Mouse (Mus musculus): ENCODE data around the gene Lrrc25. TPM values are rescaled to one million over a fixed set of nuclear protein-coding genes. Genes with fewer than 3 reads are reported as not detected.

Gene Lrrc25
- total and polyA plus RNA-seq, 2 experiments from 2014 or later, result 0.74 to 2.2 TPM

GRCm38 (mm10) chr8:70597417-70598272, 18.3 kb upstream of the Lrrc25 start:
- ATAC-seq (ENCODE audit: low FRiP score) (no peak), DNase-seq (ENCODE audit: low spot score) (no peak)
- Histone ChIP-seq H3K27ac (ENCODE audit: low read depth, low read length) (no peak overlapping the region), H3K4me2 (ENCODE audit: low read depth, low read length, poor library complexity, severe bottlenecking) (peak overlapping the region; percentile 52), H3K9me3 (ENCODE audit: low read length) (no peaks in the 10 kb centered on the region), H3K9ac (replicated peaks; ENCODE audit: low read length, poor library complexity, severe bottlenecking) (peak overlapping the region; percentile 56), H3K4me3 (ENCODE audit: low read depth, low read length) (peak overlapping the region; percentile 30), H3K27me3 (ENCODE audit: insufficient read depth, low read length) (no peaks in the 10 kb centered on the region), H3K36me3 (ENCODE audit: insufficient read depth, low read length) (peaks cover 16% of the 10 kb centered on the region), H3K4me1 (ENCODE audit: insufficient read depth, low read length) (peaks cover 24% of the 10 kb centered on the region; the same call in 1 of the 2 replicates)
- WGBS, result 16% methylated on average over 45 of the region's 68 CpGs
- no peak for TF ChIP-seq CTCF (IDR thresholded peaks at IDR 0.05)

DNA sequence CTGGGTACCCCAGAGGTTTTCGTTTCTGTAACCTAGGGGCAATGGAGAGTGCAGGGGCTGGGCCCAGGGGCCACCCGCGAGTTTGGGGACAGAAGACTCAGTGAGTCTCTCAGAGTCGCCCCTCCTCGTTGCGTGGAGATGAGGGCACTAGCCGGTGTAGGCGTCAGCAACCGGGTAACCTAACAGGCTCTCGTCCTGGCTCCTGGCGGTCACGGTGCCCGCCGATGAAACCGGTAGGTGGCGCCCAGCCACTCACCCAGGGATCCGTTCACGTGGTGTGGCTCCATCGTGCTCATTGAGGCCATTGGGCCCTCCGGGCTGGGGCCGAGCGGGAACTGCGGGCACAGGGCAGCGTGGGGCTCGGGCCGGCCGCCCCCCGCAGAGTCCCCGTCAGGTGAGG, 17.7 kb upstream of the Lrrc25 start:
- H3K4me1 ChIP-seq (ENCODE audit: insufficient read depth, low read length), result peaks cover 24% of the 10 kb centered on the region; the same call in 1 of the 2 replicates
- peak; percentile 81 for DNase-seq (ENCODE audit: low spot score)
- H3K9ac ChIP-seq (replicated peaks; ENCODE audit: low read length, poor library complexity, severe bottlenecking), result peak overlapping the region; percentile 56
- peak; percentile 79 for TF ChIP-seq CTCF (IDR thresholded peaks at IDR 0.05)
- H3K9me3 ChIP-seq (ENCODE audit: low read length), result no peaks in the 10 kb centered on the region
- no peak overlapping the region for H3K27ac ChIP-seq (ENCODE audit: low read depth, low read length)
- 5% methylated on average over 29 of the region's 29 CpGs for WGBS
- no peaks in the 10 kb centered on the region for H3K27me3 ChIP-seq (ENCODE audit: insufficient read depth, low read length)
- H3K36me3 ChIP-seq (ENCODE audit: insufficient read depth, low read length), result peaks cover 16% of the 10 kb centered on the region
- H3K4me3 ChIP-seq (ENCODE audit: low read depth, low read length), result peak overlapping the region; percentile 30
- ATAC-seq (ENCODE audit: low FRiP score), result no peak
- H3K4me2 ChIP-seq (ENCODE audit: low read depth, low read length, poor library complexity, severe bottlenecking), result peak overlapping the region; percentile 52

GRCm38 (mm10) chr8:70598722-70599121, 17.2 kb upstream of the Lrrc25 start:
- no peaks in the 10 kb centered on the region for H3K27me3 ChIP-seq (ENCODE audit: insufficient read depth, low read length)
- H3K9ac ChIP-seq (replicated peaks; ENCODE audit: low read length, poor library complexity, severe bottlenecking), result peak overlapping the region; percentile 56; the same call in 1 of the 2 replicates
- no peak for ATAC-seq (ENCODE audit: low FRiP score)
- WGBS, result 23% methylated on average over 10 of the region's 10 CpGs
- no peak for DNase-seq (ENCODE audit: low spot score)
- no peak for TF ChIP-seq CTCF (IDR thresholded peaks at IDR 0.05)
- no peak overlapping the region for H3K27ac ChIP-seq (ENCODE audit: low read depth, low read length)
- H3K4me1 ChIP-seq (ENCODE audit: insufficient read depth, low read length), result peaks cover 24% of the 10 kb centered on the region; the same call in 1 of the 2 replicates
- peak overlapping the region; percentile 30; the same call in 1 of the 2 replicates for H3K4me3 ChIP-seq (ENCODE audit: low read depth, low read length)
- peaks cover 16% of the 10 kb centered on the region for H3K36me3 ChIP-seq (ENCODE audit: insufficient read depth, low read length)
- peak overlapping the region; percentile 52 for H3K4me2 ChIP-seq (ENCODE audit: low read depth, low read length, poor library complexity, severe bottlenecking)
- no peaks in the 10 kb centered on the region for H3K9me3 ChIP-seq (ENCODE audit: low read length)

GRCm38 (mm10) chr8:70599507-70600290, 16.3 kb upstream of the Lrrc25 start:
- H3K9ac ChIP-seq (replicated peaks; ENCODE audit: low read length, poor library complexity, severe bottlenecking), result 0 out of 2 replicates have a peak overlapping the region, but pooled peaks have one; percentile 8
- no peak for ATAC-seq (ENCODE audit: low FRiP score)

GRCm38 (mm10) chr8:70600473-70601270, 15.3 kb upstream of the Lrrc25 start:
- ATAC-seq (ENCODE audit: low FRiP score) (no peak), DNase-seq (ENCODE audit: low spot score) (no peak)
- 18% methylated on average over 9 of the region's 10 CpGs for WGBS

More at GRCm38 (mm10) chr8:70599507-70600290, 16.3 kb upstream of the Lrrc25 start:
- peaks cover 25% of the 10 kb centered on the region; the same call in 1 of the 2 replicates for H3K4me1 ChIP-seq (ENCODE audit: insufficient read depth, low read length)
- DNase-seq (ENCODE audit: low spot score), result no peak
- WGBS, result 80% methylated on average over 12 of the region's 12 CpGs
- no peaks in the 10 kb centered on the region for H3K27me3 ChIP-seq (ENCODE audit: insufficient read depth, low read length)
- no peak overlapping the region for H3K4me3 ChIP-seq (ENCODE audit: low read depth, low read length)
- H3K27ac ChIP-seq (ENCODE audit: low read depth, low read length), result no peak overlapping the region
- no peak for TF ChIP-seq CTCF (IDR thresholded peaks at IDR 0.05)
- H3K4me2 ChIP-seq (ENCODE audit: low read depth, low read length, poor library complexity, severe bottlenecking), result no peak overlapping the region
- no peaks in the 10 kb centered on the region for H3K9me3 ChIP-seq (ENCODE audit: low read length)
- peaks cover 16% of the 10 kb centered on the region for H3K36me3 ChIP-seq (ENCODE audit: insufficient read depth, low read length)

More at GRCm38 (mm10) chr8:70600473-70601270, 15.3 kb upstream of the Lrrc25 start:
- Histone ChIP-seq H3K4me1 (ENCODE audit: insufficient read depth, low read length) (peaks cover 23% of the 10 kb centered on the region; the same call in 1 of the 2 replicates), H3K4me3 (ENCODE audit: low read depth, low read length) (peak overlapping the region; percentile 21), H3K9me3 (ENCODE audit: low read length) (no peaks in the 10 kb centered on the region), H3K27ac (ENCODE audit: low read depth, low read length) (peak overlapping the region; percentile 63), H3K4me2 (ENCODE audit: low read depth, low read length, poor library complexity, severe bottlenecking) (peak overlapping the region; percentile 46), H3K36me3 (ENCODE audit: insufficient read depth, low read length) (peaks cover 16% of the 10 kb centered on the region), H3K27me3 (ENCODE audit: insufficient read depth, low read length) (no peaks in the 10 kb centered on the region), H3K9ac (replicated peaks; ENCODE audit: low read length, poor library complexity, severe bottlenecking) (0 out of 2 replicates have a peak overlapping the region, but pooled peaks have one; percentile 25)
- no peak for TF ChIP-seq CTCF (IDR thresholded peaks at IDR 0.05)
